Comparison of ENCODE assay signal across 32 mouse cellular contexts in the genomic region with DNA sequence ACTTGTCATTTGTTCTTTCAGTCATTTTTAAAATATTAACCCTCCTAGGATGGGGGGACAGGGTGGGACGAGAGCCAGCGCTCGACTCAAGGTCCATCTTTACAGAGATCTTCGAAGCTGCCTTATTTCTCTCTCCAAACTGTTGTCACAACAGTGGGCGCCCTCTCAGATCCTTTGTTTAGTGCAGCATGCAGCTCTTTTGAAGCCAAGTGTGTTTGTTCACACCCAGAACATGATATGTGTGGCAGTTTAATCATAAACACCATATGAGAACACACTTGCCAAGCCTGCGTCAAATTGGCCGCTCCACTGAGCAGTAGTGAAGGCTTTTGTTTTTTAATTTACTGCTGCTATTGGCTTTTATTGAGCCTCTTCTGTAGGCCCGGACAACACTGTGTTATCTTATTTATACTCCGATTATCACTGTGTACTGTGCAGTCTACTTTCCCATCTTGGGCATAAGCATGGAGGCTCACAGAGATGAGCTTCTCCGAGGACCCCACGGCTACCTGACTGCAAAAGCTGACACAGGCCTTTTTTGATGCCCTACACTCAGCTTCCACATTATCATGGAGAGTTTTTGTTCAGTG. TPM values are rescaled to one million over a fixed set of nuclear protein-coding genes. Genes with fewer than 3 reads are reported as not detected.
A peak's percentile ranks its signal among the peaks of the same experiment; 100 is the strongest.
DNase-seq lines count a peak whose midpoint lies in the region; ATAC-seq lines count a peak whose summit lies in the region.
"Had no signal": no experiment of that assay in that cellular context is flagged by ENCODE, and none has a peak within 500 bp of the region (broad histone marks: within the 10 kb centered on the region; RNA-seq: fewer than 3 reads in every experiment).

No protein-coding gene starts in this region.

- H3K27me3 ChIP-seq in hindbrain, embryonic 10.5 days (ENCODE audit: insufficient read depth, poor library complexity, severe bottlenecking) = no peaks in the 10 kb centered on the region
- no peaks in the 10 kb centered on the region; the same call in 1 of the 2 replicates for H3K27me3 ChIP-seq in hindbrain, embryonic 11.5 days (ENCODE audit: control insufficient read depth, insufficient read depth, low read length)
- H3K27me3 ChIP-seq in hindbrain, embryonic 14.5 days (ENCODE audit: control insufficient read depth, insufficient read depth, low read length) = no peaks in the 10 kb centered on the region
- H3K27me3 ChIP-seq: CH12.LX; embryonic facial prominence, embryonic 13.5 days; kidney, embryonic 15.5 days; liver, embryonic 13.5 days; megakaryocyte, embryonic 14.5 days; Patski had no signal

- H3K4me1 ChIP-seq in hindbrain, embryonic 10.5 days (replicated peaks) = peaks cover 8% of the 10 kb centered on the region; the same call in 1 of the 2 replicates
- H3K4me1 ChIP-seq in hindbrain, embryonic 11.5 days (replicated peaks; ENCODE audit: control insufficient read depth, insufficient read depth, low read length) = no peaks in the 10 kb centered on the region
- H3K4me1 ChIP-seq in hindbrain, embryonic 14.5 days (replicated peaks; ENCODE audit: control insufficient read depth, insufficient read depth, low read length) = peaks cover 19% of the 10 kb centered on the region; the same call in 1 of the 2 replicates
- H3K4me1 ChIP-seq: embryonic facial prominence, embryonic 13.5 days; heart, embryonic 10.5 days; kidney, embryonic 15.5 days; liver, embryonic 13.5 days; megakaryocyte, embryonic 14.5 days had no signal

- H3K9ac ChIP-seq in hindbrain, embryonic 11.5 days (ENCODE audit: low read depth, low read length) = no peak overlapping the region
- no peak overlapping the region for H3K9ac ChIP-seq in hindbrain, embryonic 14.5 days
- H3K9ac ChIP-seq: embryonic facial prominence, embryonic 13.5 days; kidney, embryonic 15.5 days; liver, embryonic 13.5 days had no signal

- peak overlapping the region; percentile 37; the same call in 1 of the 2 replicates for H3K27ac ChIP-seq in hindbrain, embryonic 10.5 days
- no peak overlapping the region for H3K27ac ChIP-seq in hindbrain, embryonic 11.5 days (ENCODE audit: low read depth, low read length)
- 0 out of 2 replicates have a peak overlapping the region, but pooled peaks have one; percentile 27 for H3K27ac ChIP-seq in hindbrain, embryonic 14.5 days
- H3K27ac ChIP-seq: embryonic facial prominence, embryonic 13.5 days; heart, embryonic 10.5 days; kidney, embryonic 15.5 days; liver, embryonic 13.5 days; stomach, postnatal 0 days had no signal

- DNase-seq in hindbrain, embryonic 10.5 days (ENCODE audit: low spot score) = no peak
- no peak for DNase-seq in hindbrain, embryonic 11.5 days (ENCODE audit: low spot score)
- peak; percentile 28 for DNase-seq in right cerebral cortex, postnatal 4 days
- no peak for DNase-seq in right cerebral cortex, postnatal 10 days (ENCODE audit: low spot score in 2 of 2)
- DNase-seq in hindbrain, embryonic 14.5 days (ENCODE audit: low spot score) = no peak
- DNase-seq in retina, embryonic 14.5 days (ENCODE audit: low spot score) = no peak
- DNase-seq in lung, postnatal 14 days = no peak
- DNase-seq: adrenal gland, adult 2 months; B cell, adult 2 months; cerebellum, adult 18-20 months; cerebellum, postnatal 36 days; embryo, embryonic 11 days; gastrocnemius, postnatal 10 days; kidney, postnatal 36 days; liver, embryonic 13.5 days; lung, adult 2 months; lung, postnatal 36 days; right cerebral cortex, adult 18-20 months had no signal

- H3K4me2 ChIP-seq in hindbrain, embryonic 11.5 days (replicated peaks; ENCODE audit: low read depth, low read length) = no peak overlapping the region
- no peak overlapping the region for H3K4me2 ChIP-seq in hindbrain, embryonic 14.5 days (replicated peaks)
- H3K4me2 ChIP-seq: embryonic facial prominence, embryonic 13.5 days; kidney, embryonic 15.5 days; liver, embryonic 13.5 days had no signal

- no peak for ATAC-seq in hindbrain, embryonic 11.5 days (ENCODE audit: low FRiP score)
- 0 out of 2 replicates have a peak, but pooled peaks have one; percentile 9 for ATAC-seq in hindbrain, embryonic 14.5 days (ENCODE audit: low FRiP score)
- ATAC-seq: intestine, postnatal 0 days; Patski had no signal

- H3K9me3 ChIP-seq in hindbrain, embryonic 10.5 days = no peaks in the 10 kb centered on the region
- H3K9me3 ChIP-seq in hindbrain, embryonic 11.5 days (ENCODE audit: control insufficient read depth, low read length) = no peaks in the 10 kb centered on the region
- no peaks in the 10 kb centered on the region for H3K9me3 ChIP-seq in hindbrain, embryonic 14.5 days (ENCODE audit: control insufficient read depth, low read length)
- H3K9me3 ChIP-seq: heart, embryonic 10.5 days; liver, embryonic 13.5 days had no signal

- H3K36me3 ChIP-seq in hindbrain, embryonic 10.5 days = peaks cover 8% of the 10 kb centered on the region; the same call in 1 of the 2 replicates
- no peaks in the 10 kb centered on the region for H3K36me3 ChIP-seq in hindbrain, embryonic 11.5 days (ENCODE audit: control insufficient read depth, insufficient read depth, low read length)
- H3K36me3 ChIP-seq in hindbrain, embryonic 14.5 days (replicated peaks; ENCODE audit: control insufficient read depth, insufficient read depth) = no peaks in the 10 kb centered on the region
- H3K36me3 ChIP-seq: G1E; liver, embryonic 13.5 days had no signal

- H3K4me3 ChIP-seq in hindbrain, embryonic 10.5 days = no peak overlapping the region
- no peak overlapping the region for H3K4me3 ChIP-seq in hindbrain, embryonic 11.5 days (ENCODE audit: low read depth, low read length)
- no peak overlapping the region for H3K4me3 ChIP-seq in hindbrain, embryonic 14.5 days (replicated peaks; ENCODE audit: low read length)
- H3K4me3 ChIP-seq: embryonic facial prominence, embryonic 13.5 days; erythroblast, embryonic 14.5 days; heart, embryonic 10.5 days; kidney, embryonic 15.5 days; liver, embryonic 13.5 days; megakaryocyte, embryonic 14.5 days had no signal

- 89% methylated on average over 11 of the region's 11 CpGs for WGBS in hindbrain, embryonic 10.5 days
- 89% methylated on average over 11 of the region's 11 CpGs for WGBS in hindbrain, embryonic 11.5 days
- WGBS in hindbrain, embryonic 14.5 days = 70% methylated on average over 11 of the region's 11 CpGs

RNA-seq across cellular contexts. Expression of gene L1td1, which starts 39.8 kb away (rescaled TPM):
- polyA plus RNA-seq in hindbrain, embryonic 10.5 days (2016; fragmentation: Nextera tagmentation; extraction: Ambion mirVana) = 0.20 TPM in 1 of 2 replicates, not detected in the other
- polyA plus RNA-seq in hindbrain, embryonic 11.5 days (2014; fragmentation: Nextera tagmentation; extraction: Ambion mirVana) = 0.68 TPM in 1 of 2 replicates, not detected in the other
- not detected in 2 replicates for polyA plus RNA-seq in hindbrain, embryonic 14.5 days (2014; fragmentation: Nextera tagmentation; extraction: Ambion mirVana)
- polyA plus RNA-seq: adrenal gland, adult 2 months; erythroblast, embryonic 14.5 days; G1E; heart, embryonic 16.5 days; intestine, postnatal 0 days; liver, embryonic 13.5 days; neural tube, embryonic 11.5 days; Patski; small intestine, adult 2 months; stomach, postnatal 0 days; thymus, postnatal 0 days had no signal
